Mouse (Mus musculus) kidney, postnatal 0 days (tissue): Measurements from ENCODE around the gene Sorbs2. TPM values are rescaled to one million over a fixed set of nuclear protein-coding genes. Genes with fewer than 3 reads are reported as not detected.

Experiments
- ATAC-seq: fragments of 200-750 bp; cut with Nextera tagmentation; replicated peaks from 2 replicates; pipeline ENCODE4 v1.8.0; 2017; ENCODE audit warnings: low read depth, moderate number of reproducible peaks, moderate TSS enrichment, moderate library complexity; ENCODE audit not compliant: low FRiP score
- DNase-seq: peaks from one replicate; pipeline ENCODE4 v3.0.0-alpha.2; 2016; ENCODE audit warnings: low spot score
- H3K27ac ChIP-seq: fragments of 300-500 bp; sonication (generic); 2 replicates; pipeline ENCODE4 v1.5.1; 2014; ENCODE audit warnings: mild to moderate bottlenecking
- H3K27me3 ChIP-seq: fragments of 300-500 bp; sonication (generic); 2 replicates; pipeline ENCODE4 v1.6.1; 2014; ENCODE audit warnings: low read length, mixed read lengths; ENCODE audit not compliant: insufficient read depth
- H3K36me3 ChIP-seq: fragments of 300-500 bp; sonication (generic); 2 replicates; pipeline ENCODE4 v1.6.1; 2014; ENCODE audit warnings: low read length, mixed read lengths; ENCODE audit not compliant: insufficient read depth
- H3K4me1 ChIP-seq: fragments of 300-500 bp; sonication (generic); replicated peaks from 2 replicates; pipeline ENCODE4 v1.6.1; 2014; ENCODE audit warnings: antibody characterized with exemption, low read length, mixed read lengths; ENCODE audit not compliant: insufficient read depth
- H3K4me2 ChIP-seq: fragments of 300-500 bp; sonication (generic); 2 replicates; pipeline ENCODE4 v1.6.1; 2014; ENCODE audit warnings: mild to moderate bottlenecking, low read length, moderate library complexity, mixed read lengths
- H3K4me3 ChIP-seq: fragments of 300-500 bp; sonication (generic); replicated peaks from 2 replicates; pipeline ENCODE4 v1.5.1; 2014; ENCODE audit warnings: low read depth, low read length
- H3K9ac ChIP-seq: fragments of 300-500 bp; sonication (generic); 2 replicates; pipeline ENCODE4 v1.6.1; 2014; ENCODE audit warnings: low read depth, low read length
- H3K9me3 ChIP-seq: fragments of 300-500 bp; sonication (generic); replicated peaks from 2 replicates; pipeline ENCODE4 v1.6.1; 2016; ENCODE audit warnings: low read length, inconsistent platforms, mixed read lengths
- CTCF ChIP-seq: IDR thresholded peaks from 2 replicates; pipeline ENCODE4 v1.5.1; 2016; ENCODE audit warnings: antibody characterized with exemption, low read depth, mild to moderate bottlenecking, moderate library complexity
- WGBS: fragments of 180-500 bp; shearing (Covaris S2); extraction: QIAGEN DNeasy Blood & Tissue Kit; methylation state at CpG from one replicate; pipeline ENCODE4 v1.1.7; 2014; 5-methylcytosine and 5-hydroxymethylcytosine counted together
- polyA plus RNA-seq: library from polyadenylated mRNA; unstranded; fragments of >200 nt; fragmentation: Nextera tagmentation; extraction: Ambion mirVana; gene quantifications from 2 replicates; pipeline ENCODE4 v1.2.1, GENCODE M21; 2015

The Sorbs2 gene
- polyA plus RNA-seq, 1 experiment from 2014 or later = 41.6 TPM

DNA sequence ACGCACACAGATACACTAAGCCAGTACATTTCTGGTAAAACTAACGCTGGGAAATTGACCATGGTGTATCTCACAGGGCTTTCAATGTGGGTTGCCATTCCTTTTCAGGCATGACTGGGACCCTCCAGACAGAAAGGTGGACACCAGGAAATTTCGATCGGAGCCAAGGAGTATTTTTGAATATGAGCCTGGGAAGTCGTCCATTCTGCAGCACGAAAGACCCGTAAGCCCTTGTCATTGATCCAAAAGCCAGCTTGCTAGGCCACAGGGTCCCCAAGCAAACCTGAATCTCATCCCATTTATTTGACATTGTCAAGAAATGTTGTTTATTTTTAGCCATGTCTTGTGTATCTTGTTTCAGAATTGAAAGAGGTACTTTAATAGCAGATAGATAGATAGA is 267.9 kb downstream of the Sorbs2 start:
- no peak for ATAC-seq
- no peaks in the 10 kb centered on the region for H3K4me1 ChIP-seq
- TF ChIP-seq CTCF = no peak

GRCm38 (mm10) chr8:45776366-45776765 is 268.8 kb downstream of the Sorbs2 start:
- no peaks in the 10 kb centered on the region for H3K36me3 ChIP-seq
- TF ChIP-seq CTCF = no peak
- no peak for DNase-seq
- H3K4me2 ChIP-seq = no peak overlapping the region
- ATAC-seq = no peak
- H3K27me3 ChIP-seq = no peaks in the 10 kb centered on the region
- no peak overlapping the region for H3K4me3 ChIP-seq
- H3K9me3 ChIP-seq = no peaks in the 10 kb centered on the region
- 82% methylated on average over 9 of the region's 9 CpGs for WGBS
- no peaks in the 10 kb centered on the region for H3K4me1 ChIP-seq
- no peak overlapping the region for H3K27ac ChIP-seq
- H3K9ac ChIP-seq = no peak overlapping the region

More for the DNA sequence above, 267.9 kb downstream of the Sorbs2 start:
- Histone ChIP-seq H3K9ac (no peak overlapping the region), H3K36me3 (0 out of 2 replicates have a peak, but pooled peaks cover 4% of the 10 kb centered on the region), H3K4me2 (no peak overlapping the region), H3K9me3 (no peaks in the 10 kb centered on the region), H3K27ac (no peak overlapping the region), H3K27me3 (no peaks in the 10 kb centered on the region), H3K4me3 (no peak overlapping the region)
- WGBS = 90% methylated on average over 7 of the region's 7 CpGs
- DNase-seq = no peak

- no peak overlapping the region for H3K9ac ChIP-seq
- WGBS = 96% methylated on average over 7 of the region's 7 CpGs
- H3K27me3 ChIP-seq = no peaks in the 10 kb centered on the region
- no peak for TF ChIP-seq CTCF
- no peaks in the 10 kb centered on the region for H3K9me3 ChIP-seq
- ATAC-seq = no peak
- DNase-seq = no peak
- no peak overlapping the region for H3K4me2 ChIP-seq
- H3K36me3 ChIP-seq = no peaks in the 10 kb centered on the region
- H3K4me1 ChIP-seq = no peaks in the 10 kb centered on the region
- H3K27ac ChIP-seq = no peak overlapping the region
- no peak overlapping the region for H3K4me3 ChIP-seq
Observed at GRCm38 (mm10) chr8:45776977-45777376, 269.4 kb downstream of the Sorbs2 start.

DNA sequence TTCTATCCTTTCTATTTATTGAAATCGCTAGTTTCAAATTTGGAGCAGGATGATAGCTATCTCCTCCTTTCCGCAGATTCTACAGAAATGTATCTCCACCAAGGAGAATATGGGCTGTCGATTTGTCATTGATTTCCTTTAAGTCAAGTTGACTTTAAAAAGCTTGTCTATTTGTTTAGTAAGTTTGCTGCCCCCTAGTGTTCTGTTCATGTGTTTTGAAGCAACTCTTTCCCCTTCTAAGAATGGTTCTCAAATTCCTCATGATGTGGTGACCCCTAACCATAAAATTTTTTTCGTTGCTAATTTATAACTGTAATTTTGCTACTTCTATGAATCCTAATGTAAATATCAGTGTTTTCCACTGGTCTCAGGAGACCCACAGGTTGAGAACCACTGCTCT is 273.0 kb downstream of the Sorbs2 start:
- H3K36me3 ChIP-seq = no peaks in the 10 kb centered on the region
- 53% methylated on average over 4 of the region's 4 CpGs for WGBS
- H3K9ac ChIP-seq = no peak overlapping the region
- peak; percentile 77 for TF ChIP-seq CTCF
- ATAC-seq = no peak
- H3K4me2 ChIP-seq = no peak overlapping the region
- H3K9me3 ChIP-seq = no peaks in the 10 kb centered on the region
- no peaks in the 10 kb centered on the region for H3K27me3 ChIP-seq
- DNase-seq = peak; percentile 90
- no peaks in the 10 kb centered on the region for H3K4me1 ChIP-seq
- no peak overlapping the region for H3K27ac ChIP-seq
- H3K4me3 ChIP-seq = no peak overlapping the region

GRCm38 (mm10) chr8:45788610-45789009 is 281.0 kb downstream of the Sorbs2 start:
- Histone ChIP-seq H3K27ac (no peak overlapping the region), H3K9me3 (no peaks in the 10 kb centered on the region), H3K4me3 (no peak overlapping the region), H3K9ac (no peak overlapping the region), H3K36me3 (0 out of 2 replicates have a peak, but pooled peaks cover 3% of the 10 kb centered on the region), H3K4me1 (no peaks in the 10 kb centered on the region), H3K27me3 (no peaks in the 10 kb centered on the region), H3K4me2 (no peak overlapping the region)
- no peak for ATAC-seq
- TF ChIP-seq CTCF = peak; percentile 49; the same call in 1 of the 2 replicates
- 84% methylated on average over 3 of the region's 3 CpGs for WGBS
- no peak for DNase-seq

GRCm38 (mm10) chr8:45794847-45795246 is 287.3 kb downstream of the Sorbs2 start:
- TF ChIP-seq CTCF = peak; percentile 41; the same call in 1 of the 2 replicates
- DNase-seq = no peak
- no peaks in the 10 kb centered on the region for H3K36me3 ChIP-seq
- H3K4me3 ChIP-seq = no peak overlapping the region
- 88% methylated on average over 14 of the region's 14 CpGs for WGBS
- no peaks in the 10 kb centered on the region for H3K4me1 ChIP-seq
- H3K27ac ChIP-seq = no peak overlapping the region
- no peak overlapping the region for H3K4me2 ChIP-seq
- no peak for ATAC-seq
- H3K9ac ChIP-seq = no peak overlapping the region
- no peaks in the 10 kb centered on the region for H3K9me3 ChIP-seq
- no peaks in the 10 kb centered on the region for H3K27me3 ChIP-seq

DNA sequence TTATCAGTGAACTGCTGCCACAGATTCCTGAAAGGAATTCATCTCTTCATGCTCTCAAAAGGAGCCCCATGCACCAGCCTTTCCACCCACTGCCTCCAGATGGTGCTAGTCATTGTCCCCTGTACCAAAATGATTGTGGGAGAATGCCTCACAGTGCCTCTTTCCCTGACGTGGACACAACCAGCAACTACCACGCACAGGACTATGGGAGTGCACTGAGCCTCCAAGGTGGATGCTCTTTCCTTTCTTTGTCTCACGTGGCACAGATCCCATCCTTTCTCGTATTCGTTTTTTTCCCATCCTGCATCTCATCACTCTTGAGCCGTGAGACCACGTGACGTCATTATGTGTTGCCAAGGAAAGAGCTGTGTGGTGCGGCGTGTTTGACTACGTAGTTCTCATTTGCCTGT is 288.7 kb downstream of the Sorbs2 start:
- Histone ChIP-seq H3K4me3 (no peak overlapping the region), H3K4me1 (no peaks in the 10 kb centered on the region), H3K36me3 (no peaks in the 10 kb centered on the region), H3K9ac (no peak overlapping the region), H3K4me2 (no peak overlapping the region), H3K9me3 (no peaks in the 10 kb centered on the region), H3K27me3 (no peaks in the 10 kb centered on the region), H3K27ac (no peak overlapping the region)
- peak; percentile 64 for DNase-seq
- WGBS = 62% methylated on average over 11 of the region's 11 CpGs
- 0 out of 2 replicates have a peak, but pooled peaks have one; percentile 33 for ATAC-seq
- TF ChIP-seq CTCF = peak; percentile 75
